Mouse (Mus musculus): ENCODE measurements around the gene Fam228b. TPM values are rescaled to one million over a fixed set of nuclear protein-coding genes. Genes with fewer than 3 reads are reported as not detected.
"Not testable (repeated sequence)": the region's sequence is repeated elsewhere in the genome, so short reads cannot be mapped to it uniquely, and the experiment has no call there.

Gene Fam228b
- polyA plus RNA-seq, 1 experiment from 2014 or later = 2.6 TPM

GRCm38 (mm10) chr12:4705626-4706025, 63.4 kb downstream of the Fam228b start:
- H3K9ac ChIP-seq (replicated peaks; ENCODE audit: low read length); H3K4me1 ChIP-seq (ENCODE audit: control insufficient read depth, insufficient read depth, low read length); ATAC-seq (replicated peaks; ENCODE audit: insufficient number of reproducible peaks, low FRiP score, low TSS enrichment, low read depth); H3K27ac ChIP-seq (replicated peaks; ENCODE audit: low read depth, low read length); H3K27me3 ChIP-seq (ENCODE audit: control insufficient read depth, insufficient read depth, low read length); H3K36me3 ChIP-seq (replicated peaks; ENCODE audit: control insufficient read depth, insufficient read depth, low read depth, low read length); H3K4me3 ChIP-seq (ENCODE audit: low read depth, low read length); H3K9me3 ChIP-seq (replicated peaks; ENCODE audit: control insufficient read depth, low read length); DNase-seq (ENCODE audit: low spot score); H3K4me2 ChIP-seq (ENCODE audit: low read depth, low read length): not testable (repeated sequence)
- 73% methylated on average over 6 of the region's 6 CpGs for WGBS

- DNase-seq (ENCODE audit: low spot score) (no peak), ATAC-seq (replicated peaks; ENCODE audit: insufficient number of reproducible peaks, low FRiP score, low TSS enrichment, low read depth) (no peak)
- H3K4me2 ChIP-seq (ENCODE audit: low read depth, low read length) = no peak overlapping the region
- H3K9me3 ChIP-seq (replicated peaks; ENCODE audit: control insufficient read depth, low read length) = no peaks in the 10 kb centered on the region
- WGBS = 82% methylated on average over 1 of the region's 1 CpGs
- H3K36me3 ChIP-seq (replicated peaks; ENCODE audit: control insufficient read depth, insufficient read depth, low read depth, low read length) = no peaks in the 10 kb centered on the region
- H3K9ac ChIP-seq (replicated peaks; ENCODE audit: low read length) = no peak overlapping the region
- no peak overlapping the region for H3K27ac ChIP-seq (replicated peaks; ENCODE audit: low read depth, low read length)
- no peaks in the 10 kb centered on the region for H3K27me3 ChIP-seq (ENCODE audit: control insufficient read depth, insufficient read depth, low read length)
- H3K4me3 ChIP-seq (ENCODE audit: low read depth, low read length) = no peak overlapping the region
- no peaks in the 10 kb centered on the region for H3K4me1 ChIP-seq (ENCODE audit: control insufficient read depth, insufficient read depth, low read length)
Observed at GRCm38 (mm10) chr12:4694534-4694933, 74.5 kb downstream of the Fam228b start.

GRCm38 (mm10) chr12:4691193-4691592, 77.9 kb downstream of the Fam228b start:
- Histone ChIP-seq H3K27me3 (ENCODE audit: control insufficient read depth, insufficient read depth, low read length) (no peaks in the 10 kb centered on the region), H3K9me3 (replicated peaks; ENCODE audit: control insufficient read depth, low read length) (no peaks in the 10 kb centered on the region), H3K4me2 (ENCODE audit: low read depth, low read length) (no peak overlapping the region), H3K4me3 (ENCODE audit: low read depth, low read length) (no peak overlapping the region), H3K27ac (replicated peaks; ENCODE audit: low read depth, low read length) (no peak overlapping the region), H3K9ac (replicated peaks; ENCODE audit: low read length) (no peak overlapping the region), H3K4me1 (ENCODE audit: control insufficient read depth, insufficient read depth, low read length) (no peaks in the 10 kb centered on the region), H3K36me3 (replicated peaks; ENCODE audit: control insufficient read depth, insufficient read depth, low read depth, low read length) (no peaks in the 10 kb centered on the region)
- DNase-seq (ENCODE audit: low spot score) (no peak), ATAC-seq (replicated peaks; ENCODE audit: insufficient number of reproducible peaks, low FRiP score, low TSS enrichment, low read depth) (no peak)
- 87% methylated on average over 3 of the region's 3 CpGs for WGBS

Other genes with a start within 250 kb of the Fam228b start
- gene Itsn2, start 176.6 kb downstream of the Fam228b start, polyA plus RNA-seq (2014; fragmentation: Nextera tagmentation; extraction: Ambion mirVana) = 25.9 and 26.2 TPM in 2 replicates
- gene Gm3625, start 176.3 kb downstream of the Fam228b start, polyA plus RNA-seq (2014; fragmentation: Nextera tagmentation; extraction: Ambion mirVana) = not detected in 2 replicates
- 0.47 and 0.60 TPM in 2 replicates for gene Fam228a, start 30.8 kb downstream of the Fam228b start, polyA plus RNA-seq (2014; fragmentation: Nextera tagmentation; extraction: Ambion mirVana)
- gene Pfn4, start 245 bp downstream of the Fam228b start, polyA plus RNA-seq (2014; fragmentation: Nextera tagmentation; extraction: Ambion mirVana) = 4.1 and 4.9 TPM in 2 replicates
- gene Sf3b6, start 48.3 kb upstream of the Fam228b start, polyA plus RNA-seq (2014; fragmentation: Nextera tagmentation; extraction: Ambion mirVana) = 363 and 371 TPM in 2 replicates
- 9.4 and 16.5 TPM in 2 replicates for gene Fkbp1b, start 72.3 kb upstream of the Fam228b start, polyA plus RNA-seq (2014; fragmentation: Nextera tagmentation; extraction: Ambion mirVana)
- gene Wdcp, start 74.0 kb upstream of the Fam228b start, polyA plus RNA-seq (2014; fragmentation: Nextera tagmentation; extraction: Ambion mirVana) = 15.8 and 16.5 TPM in 2 replicates
- 4.2 and 5.0 TPM in 2 replicates for gene Mfsd2b, start 105.1 kb upstream of the Fam228b start, polyA plus RNA-seq (2014; fragmentation: Nextera tagmentation; extraction: Ambion mirVana)
- 24.7 and 25.0 TPM in 2 replicates for gene Ubxn2a, start 138.4 kb upstream of the Fam228b start, polyA plus RNA-seq (2014; fragmentation: Nextera tagmentation; extraction: Ambion mirVana)
- 16.6 and 19.9 TPM in 2 replicates for gene Atad2b, start 148.1 kb upstream of the Fam228b start, polyA plus RNA-seq (2014; fragmentation: Nextera tagmentation; extraction: Ambion mirVana)